Mouse (Mus musculus) yolk sac, embryonic 10.5 days (tissue): Measurements from ENCODE around the gene Ahnak2.

ENCODE experiments used
- DNase-seq: peaks from one replicate; pipeline ENCODE4 v3.0.0-alpha.2; 2017; ENCODE audit warnings: low spot score

The Ahnak2 gene

GRCm38 (mm10) chr12:112796551-112797510, 5.6 kb downstream of the Ahnak2 start:
- no peak for DNase-seq

- DNase-seq: no peak
Measured at GRCm38 (mm10) chr12:112795466-112796104, 6.9 kb downstream of the Ahnak2 start.

- no peak for DNase-seq
Measured at GRCm38 (mm10) chr12:112794998-112795397, 7.5 kb downstream of the Ahnak2 start.

GRCm38 (mm10) chr12:112794356-112794816, 8.1 kb downstream of the Ahnak2 start:
- DNase-seq: no peak

- DNase-seq: no peak
Measured at GRCm38 (mm10) chr12:112793601-112794355, 8.7 kb downstream of the Ahnak2 start.

- DNase-seq: no peak
Measured at GRCm38 (mm10) chr12:112791026-112791425, 11.4 kb downstream of the Ahnak2 start.

- DNase-seq: no peak
Measured at GRCm38 (mm10) chr12:112774481-112774880, 28.0 kb downstream of the Ahnak2 start.

GRCm38 (mm10) chr12:112774026-112774425, 28.4 kb downstream of the Ahnak2 start:
- DNase-seq: no peak

- no peak for DNase-seq
Measured at GRCm38 (mm10) chr12:112773366-112773765, 29.1 kb downstream of the Ahnak2 start.

GRCm38 (mm10) chr12:112772306-112772705, 30.2 kb downstream of the Ahnak2 start:
- DNase-seq: no peak

- no peak for DNase-seq
Measured at GRCm38 (mm10) chr12:112770396-112770795, 32.1 kb downstream of the Ahnak2 start.

- no peak for DNase-seq
Measured at GRCm38 (mm10) chr12:112769751-112770150, 32.7 kb downstream of the Ahnak2 start.

GRCm38 (mm10) chr12:112769031-112769430, 33.4 kb downstream of the Ahnak2 start:
- no peak for DNase-seq

- no peak for DNase-seq
Measured at GRCm38 (mm10) chr12:112768166-112768565, 34.3 kb downstream of the Ahnak2 start.

- DNase-seq: no peak
Measured at GRCm38 (mm10) chr12:112767036-112767890, 35.2 kb downstream of the Ahnak2 start.

- DNase-seq: no peak
Measured at GRCm38 (mm10) chr12:112766586-112766985, 35.9 kb downstream of the Ahnak2 start.

- DNase-seq: no peak
Measured at GRCm38 (mm10) chr12:112764991-112765390, 37.5 kb downstream of the Ahnak2 start.

- no peak for DNase-seq
Measured at GRCm38 (mm10) chr12:112764141-112764540, 38.3 kb downstream of the Ahnak2 start.

- DNase-seq: no peak
Measured at GRCm38 (mm10) chr12:112763176-112763575, 39.3 kb downstream of the Ahnak2 start.

GRCm38 (mm10) chr12:112762018-112762417, 40.4 kb downstream of the Ahnak2 start:
- no peak for DNase-seq

- DNase-seq: no peak
Measured at GRCm38 (mm10) chr12:112761411-112761810, 41.0 kb downstream of the Ahnak2 start.
